Mouse (Mus musculus) stomach, embryonic 16.5 days (tissue): ENCODE results near the gene Ankrd45. TPM values are rescaled to one million over a fixed set of nuclear protein-coding genes. Genes with fewer than 3 reads are reported as not detected.
"Not testable (repeated sequence)": the region's sequence is repeated elsewhere in the genome, so short reads cannot be mapped to it uniquely, and the experiment has no call there.

Source experiments
- ATAC-seq: fragments of 200-750 bp; cut with Nextera tagmentation; 2 replicates; pipeline ENCODE4 v1.8.0; 2017; ENCODE audit warnings: moderate number of reproducible peaks, moderate TSS enrichment; ENCODE audit not compliant: insufficient read depth, low FRiP score
- H3K27ac ChIP-seq: fragments of 300-500 bp; sonication (generic); 2 replicates; pipeline ENCODE4 v1.5.1; 2014; ENCODE audit warnings: low read length
- H3K27me3 ChIP-seq: fragments of 300-500 bp; sonication (generic); 2 replicates; pipeline ENCODE4 v1.6.1; 2014; ENCODE audit warnings: low read length, control low read depth, mixed read lengths; ENCODE audit not compliant: control insufficient read depth, insufficient read depth
- H3K36me3 ChIP-seq: fragments of 300-500 bp; sonication (generic); 2 replicates; pipeline ENCODE4 v1.6.1; 2014; ENCODE audit warnings: low read length; ENCODE audit not compliant: control insufficient read depth, insufficient read depth
- H3K4me1 ChIP-seq: fragments of 300-500 bp; sonication (generic); 2 replicates; pipeline ENCODE4 v1.6.1; 2014; ENCODE audit warnings: low read length, control low read depth, mixed read lengths; ENCODE audit not compliant: control insufficient read depth, insufficient read depth
- H3K4me2 ChIP-seq: fragments of 300-500 bp; sonication (generic); 2 replicates; pipeline ENCODE4 v1.6.1; 2014; ENCODE audit warnings: low read depth, low read length, mixed read lengths
- H3K4me3 ChIP-seq: fragments of 300-500 bp; sonication (generic); replicated peaks from 2 replicates; pipeline ENCODE4 v1.5.1; 2014; ENCODE audit warnings: mild to moderate bottlenecking, low read length
- H3K9ac ChIP-seq: fragments of 300-500 bp; sonication (generic); 2 replicates; pipeline ENCODE4 v1.6.1; 2014; ENCODE audit warnings: low read length
- H3K9me3 ChIP-seq: fragments of 300-500 bp; sonication (generic); replicated peaks from 2 replicates; pipeline ENCODE4 v1.6.1; 2016; ENCODE audit warnings: low read length, control low read depth; ENCODE audit not compliant: control insufficient read depth
- WGBS: fragments of 180-500 bp; shearing (Covaris S2); extraction: QIAGEN DNeasy Blood & Tissue Kit; methylation state at CpG from one replicate; pipeline ENCODE4 v1.1.7; 2014; 5-methylcytosine and 5-hydroxymethylcytosine counted together
- polyA plus RNA-seq: library from polyadenylated mRNA; unstranded; fragments of >200 nt; fragmentation: Nextera tagmentation; extraction: Ambion mirVana; gene quantifications from 2 replicates; pipeline ENCODE4 v1.2.1, GENCODE M21; 2015

Ankrd45 gene
- polyA plus RNA-seq, 1 experiment from 2014 or later: 1.1 TPM

GRCm38 (mm10) chr1:161139496-161139895 is 3.0 kb upstream of the Ankrd45 start:
- 0 out of 2 replicates have a peak, but pooled peaks cover 3% of the 10 kb centered on the region for H3K4me1 ChIP-seq
- H3K4me2 ChIP-seq: no peak overlapping the region
- no peak overlapping the region for H3K9ac ChIP-seq
- ATAC-seq: no peak
- no peaks in the 10 kb centered on the region for H3K36me3 ChIP-seq
- no peaks in the 10 kb centered on the region for H3K27me3 ChIP-seq
- no peak overlapping the region for H3K27ac ChIP-seq
- 83% methylated on average over 2 of the region's 2 CpGs for WGBS
- H3K9me3 ChIP-seq: no peaks in the 10 kb centered on the region
- H3K4me3 ChIP-seq: no peak overlapping the region

- no peaks in the 10 kb centered on the region for H3K9me3 ChIP-seq
- no peak overlapping the region for H3K9ac ChIP-seq
- no peak for ATAC-seq
- 72% methylated on average over 9 of the region's 9 CpGs for WGBS
- no peak overlapping the region for H3K27ac ChIP-seq
- no peaks in the 10 kb centered on the region for H3K27me3 ChIP-seq
- H3K36me3 ChIP-seq: no peaks in the 10 kb centered on the region
- no peak overlapping the region for H3K4me3 ChIP-seq
- no peak overlapping the region for H3K4me2 ChIP-seq
- 0 out of 2 replicates have a peak, but pooled peaks cover 3% of the 10 kb centered on the region for H3K4me1 ChIP-seq
These were observed 2.3 kb upstream of the Ankrd45 start for GRCm38 (mm10) chr1:161140026-161140762.

GRCm38 (mm10) chr1:161143216-161143615 is 725 bp downstream of the Ankrd45 start:
- H3K9me3 ChIP-seq: no peaks in the 10 kb centered on the region
- H3K27ac ChIP-seq: no peak overlapping the region
- H3K4me1 ChIP-seq: 0 out of 2 replicates have a peak, but pooled peaks cover 3% of the 10 kb centered on the region
- no peak overlapping the region for H3K4me3 ChIP-seq
- no peaks in the 10 kb centered on the region for H3K27me3 ChIP-seq
- no peak overlapping the region for H3K9ac ChIP-seq
- no peak overlapping the region for H3K4me2 ChIP-seq
- ATAC-seq: no peak
- WGBS: 86% methylated on average over 7 of the region's 7 CpGs
- H3K36me3 ChIP-seq: no peaks in the 10 kb centered on the region

GRCm38 (mm10) chr1:161145611-161146010 is 3.1 kb downstream of the Ankrd45 start:
- H3K4me3 ChIP-seq, ATAC-seq, H3K4me1 ChIP-seq, H3K36me3 ChIP-seq, H3K4me2 ChIP-seq, H3K9ac ChIP-seq, H3K27me3 ChIP-seq, H3K9me3 ChIP-seq, H3K27ac ChIP-seq: not testable (repeated sequence)
- WGBS: 74% methylated on average over 8 of the region's 8 CpGs

- Histone ChIP-seq H3K27me3 (no peaks in the 10 kb centered on the region), H3K9me3 (no peaks in the 10 kb centered on the region), H3K36me3 (no peaks in the 10 kb centered on the region), H3K27ac (no peak overlapping the region), H3K9ac (no peak overlapping the region), H3K4me2 (no peak overlapping the region), H3K4me3 (no peak overlapping the region), H3K4me1 (no peaks in the 10 kb centered on the region)
- ATAC-seq: no peak
- 79% methylated on average over 2 of the region's 2 CpGs for WGBS
These were observed 5.4 kb downstream of the Ankrd45 start for GRCm38 (mm10) chr1:161147888-161148287.

- Histone ChIP-seq H3K9ac (no peak overlapping the region), H3K36me3 (no peaks in the 10 kb centered on the region), H3K9me3 (no peaks in the 10 kb centered on the region), H3K4me3 (no peak overlapping the region), H3K27ac (no peak overlapping the region), H3K27me3 (no peaks in the 10 kb centered on the region), H3K4me2 (no peak overlapping the region), H3K4me1 (no peaks in the 10 kb centered on the region)
- WGBS: 66% methylated on average over 6 of the region's 6 CpGs
- no peak for ATAC-seq
These were observed 8.6 kb downstream of the Ankrd45 start for GRCm38 (mm10) chr1:161151098-161151497.

GRCm38 (mm10) chr1:161156546-161156945 is 14.1 kb downstream of the Ankrd45 start:
- Histone ChIP-seq H3K4me1 (no peaks in the 10 kb centered on the region), H3K4me3 (no peak overlapping the region), H3K9ac (no peak overlapping the region), H3K9me3 (no peaks in the 10 kb centered on the region), H3K27ac (no peak overlapping the region), H3K4me2 (no peak overlapping the region), H3K36me3 (no peaks in the 10 kb centered on the region), H3K27me3 (no peaks in the 10 kb centered on the region)
- whole genome bisulfite sequencing: 85% methylated on average over 10 of the region's 10 CpGs
- no peak for ATAC-seq

GRCm38 (mm10) chr1:161159214-161159613 is 16.7 kb downstream of the Ankrd45 start, which contains the start of gene Tex50:
Tex50 (minus strand) TSS chr1:161159314.
- no peak for ATAC-seq
- Histone ChIP-seq H3K4me2 (no peak within 1 kb of the TSS), H3K36me3 (no peaks in the 10 kb centered on the region), H3K27ac (no peak within 1 kb of the TSS), H3K4me3 (no peak within 1 kb of the TSS), H3K4me1 (no peaks in the 10 kb centered on the region), H3K9me3 (no peaks in the 10 kb centered on the region), H3K27me3 (no peaks in the 10 kb centered on the region), H3K9ac (no peak within 1 kb of the TSS)
- WGBS: 84% methylated on average over 3 of the region's 3 CpGs

GRCm38 (mm10) chr1:161160266-161160665 is 17.8 kb downstream of the Ankrd45 start:
- Histone ChIP-seq H3K27ac (no peak overlapping the region), H3K4me2 (no peak overlapping the region), H3K9me3 (no peaks in the 10 kb centered on the region), H3K27me3 (no peaks in the 10 kb centered on the region), H3K4me3 (no peak overlapping the region), H3K4me1 (no peaks in the 10 kb centered on the region), H3K36me3 (no peaks in the 10 kb centered on the region), H3K9ac (no peak overlapping the region)
- ATAC-seq: no peak
- 58% methylated on average over 4 of the region's 4 CpGs for WGBS
